Mouse (Mus musculus) kidney, adult 18-20 months (tissue): ENCODE data around the gene Sh3bp5l.
"Not testable (repeated sequence)": the region's sequence is repeated elsewhere in the genome, so short reads cannot be mapped to it uniquely, and the experiment has no call there.

Experiments
- DNase-seq: peaks from one replicate; pipeline ENCODE4 v3.0.0; 2021

The Sh3bp5l gene

DNA sequence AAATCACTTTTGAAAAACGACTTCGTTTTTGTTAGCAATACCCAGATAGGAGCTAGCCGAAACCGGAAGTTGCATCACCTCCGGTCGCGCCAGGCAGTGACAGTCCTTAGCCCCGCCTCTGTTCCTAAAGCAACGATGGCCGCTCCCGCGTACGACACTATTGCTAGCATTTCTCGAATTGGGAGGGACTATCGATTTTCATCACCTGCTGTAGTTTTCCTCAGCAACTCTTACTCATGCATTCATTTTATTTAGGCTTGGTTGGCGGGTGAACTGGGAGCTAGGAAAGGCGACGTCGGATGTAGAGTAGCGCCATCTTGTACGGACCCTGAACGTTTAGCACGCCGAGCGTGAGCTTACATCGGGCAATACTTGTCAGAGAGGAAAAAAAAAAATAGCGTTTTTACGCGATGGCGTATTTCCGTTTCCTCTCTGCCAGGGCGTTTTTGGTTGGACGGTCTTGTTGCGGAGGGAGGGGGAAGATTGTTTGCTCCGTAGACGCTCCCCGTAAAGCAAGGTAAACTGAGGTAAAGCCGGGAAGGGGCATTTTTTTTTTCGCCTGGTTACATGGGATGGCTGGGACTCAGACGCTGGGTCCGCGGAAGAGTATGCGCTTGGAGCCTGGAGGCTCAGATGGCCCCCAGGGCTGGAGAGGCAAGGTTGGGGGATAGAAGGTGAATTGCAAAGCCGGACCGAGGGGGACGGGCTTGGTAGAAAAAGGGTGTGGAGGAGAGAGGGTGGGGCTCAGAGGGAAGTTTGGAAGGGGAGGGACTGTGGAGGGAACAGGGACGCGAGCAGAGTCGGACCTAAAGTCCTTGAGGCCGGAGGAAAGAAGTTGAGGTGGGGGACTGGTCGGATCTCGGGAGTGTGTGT is at the start of gene Sh3bp5l, which contains the start of gene Zfp672:
Gene Sh3bp5l (plus strand): TSS at position 449 of the 873 bp plus-strand sequence.
Gene Zfp672 (minus strand): TSS at position 64 of the 873 bp plus-strand sequence.
- peak; percentile 94 for DNase-seq

DNA sequence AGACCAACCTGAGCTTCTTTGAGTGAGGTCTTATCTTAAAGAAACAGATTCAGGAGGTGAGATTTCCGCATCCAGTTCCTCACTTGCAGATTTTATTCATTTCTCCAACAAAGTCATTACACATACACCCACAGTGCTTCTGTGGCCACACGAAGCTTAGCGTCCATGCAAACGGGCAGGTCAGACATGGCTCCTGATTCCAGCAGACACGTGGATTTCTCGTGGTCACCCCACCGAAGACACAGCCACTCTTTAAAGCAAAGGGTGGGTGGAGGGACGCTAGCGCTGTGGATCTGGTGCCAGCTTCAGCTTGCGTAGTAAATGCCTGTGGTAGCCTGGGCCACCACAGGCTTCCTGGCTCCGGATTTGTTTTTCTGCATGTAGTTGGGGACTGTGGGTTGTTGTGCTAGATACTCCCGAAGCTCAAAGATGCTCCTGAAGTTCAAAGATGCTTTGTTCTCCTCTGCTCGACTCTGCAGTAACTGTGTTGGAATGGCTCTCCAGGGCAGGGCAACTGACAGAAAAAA is 48.5 kb upstream of the Sh3bp5l start:
- DNase-seq, result no peak

DNA sequence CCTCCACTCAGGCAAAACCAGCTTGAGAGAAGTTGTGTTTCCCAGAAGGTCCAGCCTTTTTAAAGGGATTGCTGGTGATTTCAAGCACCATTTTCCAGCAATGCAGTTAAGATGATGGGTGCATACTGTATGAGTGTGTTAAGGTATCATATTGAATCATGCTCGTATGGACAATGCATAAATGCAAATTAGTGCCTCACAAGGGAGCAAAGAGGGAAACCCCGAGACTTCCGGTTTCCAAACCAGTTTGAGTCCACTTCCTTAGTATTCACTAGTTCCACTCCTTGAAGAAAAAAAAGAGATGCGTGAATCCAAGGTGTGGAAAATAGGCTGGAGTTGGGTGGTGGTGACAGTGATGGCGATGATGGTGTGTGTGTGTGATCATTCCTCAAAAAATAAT is 48.0 kb upstream of the Sh3bp5l start:
- DNase-seq, result no peak

- DNase-seq, result no peak
Measured at GRCm38 (mm10) chr11:58289992-58290682, 40.4 kb upstream of the Sh3bp5l start.

- no peak for DNase-seq
Measured at GRCm38 (mm10) chr11:58290812-58291211, 39.7 kb upstream of the Sh3bp5l start.

GRCm38 (mm10) chr11:58292791-58293190 is 37.7 kb upstream of the Sh3bp5l start:
- DNase-seq, result no peak

GRCm38 (mm10) chr11:58297396-58297795 is 33.1 kb upstream of the Sh3bp5l start:
- no peak for DNase-seq

DNA sequence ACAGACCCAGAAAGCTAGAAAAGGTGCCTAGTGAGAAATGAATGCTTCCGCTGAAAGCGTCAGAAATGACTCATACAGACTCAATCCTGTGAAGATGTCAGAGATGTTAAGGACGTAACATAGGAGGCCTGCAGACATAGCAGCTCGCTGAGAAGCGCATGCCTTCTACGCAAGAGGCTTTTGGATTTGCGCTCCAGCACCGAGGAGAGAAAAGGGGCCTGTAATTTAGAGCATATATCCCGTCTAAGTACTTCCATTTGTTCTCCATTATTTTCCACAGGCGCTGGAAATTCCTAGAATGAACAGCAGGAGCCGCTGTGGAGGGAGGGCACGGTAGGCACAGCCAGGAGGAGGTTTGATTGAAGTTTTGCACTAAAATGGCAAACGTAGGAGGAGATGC is 29.5 kb upstream of the Sh3bp5l start:
- peak; percentile 81 for DNase-seq

- peak; percentile 99 for DNase-seq
Measured at GRCm38 (mm10) chr11:58301837-58302754, 28.4 kb upstream of the Sh3bp5l start.

- no peak for DNase-seq
Measured at GRCm38 (mm10) chr11:58302774-58303445, 27.6 kb upstream of the Sh3bp5l start.

DNA sequence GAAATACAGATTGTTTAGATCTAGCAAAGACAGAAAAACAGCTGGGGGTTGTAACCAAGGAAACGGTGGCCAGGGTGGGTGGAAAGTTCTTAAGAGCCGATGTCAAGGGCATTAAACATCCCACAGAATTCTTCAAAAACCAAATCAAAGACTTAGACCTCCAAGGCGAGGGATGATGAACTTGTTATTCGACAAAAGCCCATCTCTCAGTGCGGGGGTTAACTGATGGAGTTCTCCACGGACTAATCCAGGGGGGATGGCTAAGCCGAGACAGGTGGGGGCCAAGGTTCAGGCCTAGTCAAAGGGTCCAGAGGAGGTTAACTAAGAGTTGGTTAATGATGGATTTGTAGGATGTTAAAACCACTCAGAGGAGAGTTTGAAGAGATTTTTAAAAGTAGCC is 26.9 kb upstream of the Sh3bp5l start:
- DNase-seq, result no peak

DNA sequence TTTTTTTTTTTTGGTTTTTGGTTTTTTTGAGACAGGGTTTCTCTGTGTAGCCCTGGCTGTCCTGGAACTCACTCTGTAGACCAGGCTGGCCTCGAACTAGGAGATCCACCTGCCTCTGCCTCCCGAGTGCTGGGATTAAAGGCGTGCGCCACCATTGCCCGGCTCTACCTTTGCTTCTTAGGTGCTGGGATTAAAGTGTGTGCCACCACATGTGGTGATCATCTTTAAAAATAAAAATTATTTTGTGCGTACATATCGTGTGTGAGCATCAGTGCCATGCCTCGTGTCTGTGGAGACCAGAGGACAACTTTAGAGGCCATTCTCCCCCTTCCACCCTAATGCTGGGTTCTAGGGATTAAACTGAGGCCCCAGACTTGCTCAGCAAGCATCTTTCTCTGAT is 25.2 kb upstream of the Sh3bp5l start:
- not testable (repeated sequence) for DNase-seq

GRCm38 (mm10) chr11:58306860-58307308 is 23.6 kb upstream of the Sh3bp5l start, which contains the start of gene Zfp692:
Zfp692 (plus strand) TSS chr11:58307069.
- peak; percentile 90 for DNase-seq

- DNase-seq, result peak; percentile 73
Measured at GRCm38 (mm10) chr11:58307411-58308080, 23.0 kb upstream of the Sh3bp5l start.

DNA sequence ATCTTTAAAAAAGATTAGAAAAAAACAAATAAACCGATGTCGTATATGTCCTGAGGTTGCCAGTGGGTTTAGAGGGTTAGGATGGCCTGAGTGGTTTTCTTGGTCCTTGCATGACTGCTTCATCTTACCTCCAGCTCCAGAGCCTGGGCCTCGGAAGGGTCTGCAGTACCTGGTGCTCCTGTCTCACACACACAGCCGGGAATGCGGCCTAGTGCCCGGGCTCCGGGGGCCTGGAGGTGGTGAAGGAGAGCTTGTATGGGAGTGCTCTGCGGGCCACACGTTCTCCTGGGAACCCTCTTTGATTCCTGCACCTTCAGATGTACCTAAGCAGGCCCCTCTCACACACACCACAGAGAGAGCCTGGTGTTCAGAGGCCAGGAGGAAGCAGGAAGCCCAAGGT is 21.9 kb upstream of the Sh3bp5l start:
- DNase-seq, result no peak

DNA sequence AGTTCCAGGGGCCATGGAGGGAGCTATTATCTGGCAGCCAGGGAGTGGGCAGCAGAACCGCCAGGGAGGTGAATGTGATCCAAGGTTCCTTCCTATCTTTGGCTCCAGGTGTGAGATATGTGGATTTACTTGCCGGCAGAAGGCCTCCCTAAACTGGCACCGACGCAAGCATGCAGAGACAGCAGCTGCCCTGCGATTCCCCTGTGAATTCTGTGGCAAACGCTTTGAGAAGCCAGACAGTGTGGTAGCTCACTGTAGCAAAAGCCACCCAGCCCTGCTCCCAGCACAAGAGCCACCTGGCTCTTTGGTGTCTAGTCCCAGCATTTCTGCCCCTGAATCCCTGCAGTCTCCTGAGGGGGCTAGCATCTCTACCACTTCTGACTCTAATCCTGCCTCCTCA is 16.5 kb upstream of the Sh3bp5l start:
- no peak for DNase-seq

DNA sequence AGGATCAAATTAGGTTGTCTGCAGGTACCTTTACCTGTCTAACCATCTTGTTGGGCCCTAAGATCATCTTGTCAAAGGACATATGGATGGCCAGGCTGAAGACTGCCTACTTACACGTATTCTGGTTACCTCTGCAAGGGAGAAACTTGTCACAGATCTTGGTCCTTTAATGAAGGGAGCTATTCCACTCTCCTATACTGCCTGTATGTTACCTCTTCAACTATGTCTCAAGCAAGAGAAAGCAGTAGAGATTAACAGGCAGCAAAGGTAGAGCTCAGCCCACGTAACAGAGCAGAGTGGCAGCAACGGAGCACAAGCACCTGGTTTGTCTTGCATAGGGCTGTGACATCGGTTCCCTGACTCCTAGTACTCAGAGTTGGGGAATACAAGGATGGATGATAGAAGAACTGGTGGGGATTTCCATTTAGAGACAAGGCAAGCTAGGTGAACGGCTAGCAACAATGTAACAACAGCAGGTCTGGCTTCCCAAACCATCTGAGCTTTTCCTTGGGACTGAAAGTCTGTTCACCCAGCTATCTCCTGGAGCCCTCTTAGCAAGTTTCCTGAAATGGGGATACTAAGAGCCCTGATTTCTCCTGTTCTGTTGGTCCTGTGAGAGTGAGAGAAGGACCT is 14.9 kb upstream of the Sh3bp5l start:
- no peak for DNase-seq

- DNase-seq, result no peak
Measured at GRCm38 (mm10) chr11:58316344-58316743, 14.2 kb upstream of the Sh3bp5l start.

- no peak for DNase-seq
Measured at GRCm38 (mm10) chr11:58316768-58317390, 13.6 kb upstream of the Sh3bp5l start.
